Mouse (Mus musculus): ENCODE data around the gene Prpf18. TPM values are rescaled to one million over a fixed set of nuclear protein-coding genes. Genes with fewer than 3 reads are reported as not detected.
A peak's percentile ranks its signal among the peaks of the same experiment; 100 is the strongest.
"Not testable (repeated sequence)": the region's sequence is repeated elsewhere in the genome, so short reads cannot be mapped to it uniquely, and the experiment has no call there.

Prpf18 gene
- polyA plus RNA-seq, 1 experiment from 2014 or later = 31.7 TPM

DNA sequence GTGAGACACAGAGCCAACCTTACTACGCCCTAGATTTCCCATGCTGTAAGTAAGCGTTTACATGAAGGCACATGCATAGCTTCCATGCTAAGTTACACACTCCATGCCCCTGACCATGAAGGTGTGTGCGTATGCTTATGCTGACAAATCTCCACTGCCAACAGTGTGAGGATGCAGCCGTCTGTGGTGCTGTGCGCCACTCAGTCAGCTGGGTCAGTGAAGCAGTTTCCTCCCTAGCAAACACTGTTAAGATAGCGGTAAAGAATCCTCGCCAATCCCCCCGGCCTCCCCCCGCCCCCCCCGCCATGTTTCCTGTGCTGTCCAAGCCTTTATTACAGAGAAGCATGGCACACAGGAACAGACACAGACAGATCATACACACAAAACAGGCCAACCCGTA, 22.4 kb downstream of the Prpf18 start:
- Histone ChIP-seq H3K27me3 (replicated peaks) (no peaks in the 10 kb centered on the region), H3K9me3 (no peaks in the 10 kb centered on the region), H3K9ac (no peak overlapping the region), H3K27ac (no peak overlapping the region), H3K4me1 (replicated peaks) (no peaks in the 10 kb centered on the region), H3K4me2 (replicated peaks) (no peak overlapping the region), H3K4me3 (replicated peaks) (no peak overlapping the region), H3K36me3 (peaks cover 13% of the 10 kb centered on the region)
- no peak for ATAC-seq
- 84% methylated on average over 11 of the region's 11 CpGs for WGBS

DNA sequence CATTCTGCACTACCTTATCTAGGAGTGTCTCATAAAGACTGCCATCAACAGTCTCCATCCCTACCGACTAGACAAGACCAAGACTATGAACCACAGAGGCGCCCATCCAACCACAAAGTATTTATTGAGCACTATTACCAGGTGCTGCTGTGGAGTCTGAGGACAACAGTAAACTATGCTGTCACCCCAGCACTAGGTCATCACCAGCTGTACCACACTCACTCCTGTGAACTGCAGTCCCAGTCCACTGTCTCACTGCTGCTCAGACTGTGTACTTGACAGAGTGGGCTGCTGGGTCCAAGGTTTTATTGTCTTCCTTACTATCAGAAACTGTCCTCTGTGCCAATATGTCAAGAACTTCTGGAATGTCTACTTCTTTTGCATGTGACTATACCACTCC, 23.0 kb downstream of the Prpf18 start:
- H3K9me3 ChIP-seq = no peaks in the 10 kb centered on the region
- H3K36me3 ChIP-seq = peaks cover 15% of the 10 kb centered on the region
- WGBS = 96% methylated on average over 2 of the region's 2 CpGs

DNA sequence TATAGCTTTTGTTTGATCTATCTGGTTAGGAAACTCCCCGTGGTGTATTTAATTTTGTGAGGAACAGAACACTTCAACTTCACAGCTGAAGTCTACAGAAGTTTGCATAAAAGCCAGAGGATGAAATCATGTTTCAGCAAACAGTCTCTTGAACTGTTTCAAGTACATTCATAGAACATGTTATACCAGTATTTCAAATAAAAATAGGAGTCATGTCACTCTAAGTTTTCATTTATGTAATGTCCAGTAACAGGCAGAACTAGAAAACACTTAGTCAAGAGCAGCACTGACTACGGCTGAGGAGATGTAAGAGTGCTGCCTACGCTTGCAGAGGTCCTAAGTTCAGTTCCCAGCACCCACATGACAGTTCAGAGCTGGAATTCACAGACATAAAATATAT, 25.0 kb downstream of the Prpf18 start:
- Histone ChIP-seq H3K27me3 (replicated peaks) (no peaks in the 10 kb centered on the region), H3K36me3 (peaks cover 7% of the 10 kb centered on the region), H3K4me3 (replicated peaks) (no peak overlapping the region), H3K4me1 (replicated peaks) (no peaks in the 10 kb centered on the region), H3K9ac (no peak overlapping the region), H3K4me2 (replicated peaks) (no peak overlapping the region), H3K9me3 (no peaks in the 10 kb centered on the region), H3K27ac (no peak overlapping the region)
- 79% methylated on average over 3 of the region's 3 CpGs for WGBS
- ATAC-seq = no peak

More for the DNA sequence above, 23.0 kb downstream of the Prpf18 start:
- Histone ChIP-seq H3K27ac (no peak overlapping the region), H3K27me3 (replicated peaks) (no peaks in the 10 kb centered on the region), H3K4me2 (replicated peaks) (no peak overlapping the region), H3K4me1 (replicated peaks) (no peaks in the 10 kb centered on the region), H3K4me3 (replicated peaks) (no peak overlapping the region), H3K9ac (no peak overlapping the region)
- ATAC-seq = no peak

DNA sequence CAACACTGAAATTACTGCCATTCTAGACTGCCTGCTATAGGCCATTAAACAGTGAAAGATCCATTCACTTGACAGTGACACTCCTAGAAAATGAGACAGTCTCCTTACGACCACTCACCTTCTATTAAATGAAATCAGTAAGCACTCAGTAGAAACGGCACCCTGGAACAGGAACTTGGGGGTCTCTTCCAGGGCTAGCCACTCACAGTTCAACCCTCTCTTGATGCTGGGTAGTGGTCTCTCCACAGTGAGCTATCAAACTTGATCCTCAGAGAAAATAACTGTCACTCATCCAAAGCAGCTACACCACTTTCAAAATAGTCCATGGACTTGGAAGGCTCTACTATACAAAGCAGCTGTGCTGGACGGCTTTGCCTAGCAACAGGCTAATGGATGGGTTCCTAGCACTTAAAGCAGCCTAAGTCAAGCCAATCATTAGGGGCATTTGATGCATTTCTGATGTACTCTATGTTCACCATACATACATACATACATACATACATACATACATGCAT, 30.4 kb downstream of the Prpf18 start:
- no peak for ATAC-seq
- H3K9ac ChIP-seq = no peak overlapping the region
- H3K27ac ChIP-seq = peak overlapping the region; percentile 64
- no peak overlapping the region for H3K4me3 ChIP-seq (replicated peaks)
- no peaks in the 10 kb centered on the region for H3K9me3 ChIP-seq
- no peak overlapping the region for H3K4me2 ChIP-seq (replicated peaks)
- WGBS = 62% methylated on average over 3 of the region's 3 CpGs
- H3K27me3 ChIP-seq (replicated peaks) = no peaks in the 10 kb centered on the region
- H3K36me3 ChIP-seq = peaks cover 7% of the 10 kb centered on the region
- 0 out of 2 replicates have a peak, but pooled peaks cover 12% of the 10 kb centered on the region for H3K4me1 ChIP-seq (replicated peaks)

DNA sequence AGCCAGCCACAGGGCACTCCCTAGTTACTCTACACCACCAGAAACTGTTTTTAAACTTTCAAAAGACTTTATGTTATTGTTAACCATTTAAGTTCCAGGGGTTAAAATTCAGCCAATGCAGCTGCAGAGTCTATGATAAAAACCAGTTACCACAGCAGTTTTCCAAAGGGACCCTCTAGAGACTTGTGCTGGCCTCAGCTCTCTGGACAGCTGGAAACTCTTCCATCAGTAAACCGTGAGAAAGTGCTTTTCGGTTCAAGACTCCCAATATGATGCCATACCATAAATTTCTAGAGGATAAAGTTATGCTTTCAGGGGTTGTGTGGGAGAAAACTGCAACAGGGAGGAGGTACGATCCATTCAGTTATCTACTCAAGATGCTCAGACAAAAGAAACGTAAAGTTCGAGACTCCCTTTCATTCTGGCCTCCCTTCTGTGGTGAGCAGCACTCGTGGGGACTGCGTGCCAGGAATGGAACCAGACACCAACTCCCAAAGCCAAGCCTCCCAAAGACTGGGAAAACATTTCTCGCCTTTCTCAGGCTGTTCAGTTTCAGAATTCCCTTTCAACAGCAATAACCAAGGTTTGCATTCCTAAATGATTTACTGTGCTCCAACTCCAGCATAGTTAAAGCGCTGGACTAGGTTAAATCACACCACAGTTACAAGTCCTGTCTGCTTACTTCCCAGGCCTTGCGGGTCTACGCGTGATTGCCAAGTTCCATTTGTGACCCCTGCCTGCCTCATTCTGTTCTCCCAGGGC, 31.1 kb downstream of the Prpf18 start:
- WGBS = 49% methylated on average over 12 of the region's 12 CpGs
- H3K4me2 ChIP-seq (replicated peaks) = no peak overlapping the region
- peak; percentile 68 for ATAC-seq
- H3K9me3 ChIP-seq = no peaks in the 10 kb centered on the region
- peak overlapping the region; percentile 64 for H3K27ac ChIP-seq
- H3K36me3 ChIP-seq = peaks cover 7% of the 10 kb centered on the region
- no peaks in the 10 kb centered on the region for H3K27me3 ChIP-seq (replicated peaks)
- no peak overlapping the region for H3K9ac ChIP-seq
- 0 out of 2 replicates have a peak, but pooled peaks cover 12% of the 10 kb centered on the region for H3K4me1 ChIP-seq (replicated peaks)
- H3K4me3 ChIP-seq (replicated peaks) = no peak overlapping the region

DNA sequence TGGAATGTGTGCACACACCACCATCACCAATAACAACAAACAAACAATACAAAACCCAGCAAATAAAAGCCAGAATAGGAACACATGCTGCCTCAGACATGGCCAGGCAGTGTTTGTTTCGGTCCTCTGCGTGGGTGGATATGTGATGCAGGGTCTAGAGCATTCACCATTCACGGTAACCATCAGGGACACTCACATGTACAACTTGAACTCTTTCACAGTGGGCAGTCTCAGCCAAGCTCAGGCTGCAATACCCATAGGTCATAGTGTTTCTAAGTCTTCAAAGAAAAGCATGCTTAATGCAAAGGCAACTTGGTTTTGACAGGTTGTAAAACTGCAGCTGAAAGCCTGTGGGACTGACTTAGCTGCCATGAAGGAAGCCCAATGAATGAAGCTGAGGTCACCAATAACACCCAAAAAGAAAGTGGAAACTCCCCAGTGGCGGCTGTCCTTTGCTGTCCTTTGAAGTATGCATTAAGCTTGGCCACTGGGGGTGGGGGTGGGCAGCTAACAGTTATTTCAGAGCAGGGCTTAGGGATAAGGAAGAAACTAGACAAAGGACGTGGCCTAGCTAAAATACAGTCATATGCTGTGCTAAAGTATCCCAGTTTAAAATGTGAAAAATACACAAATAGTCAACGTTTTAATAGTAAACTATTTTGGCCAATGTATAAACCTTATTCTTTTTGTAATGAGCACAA, 31.9 kb downstream of the Prpf18 start:
- peak overlapping the region; percentile 64 for H3K27ac ChIP-seq
- H3K9ac ChIP-seq = no peak overlapping the region
- ATAC-seq = no peak
- no peak overlapping the region for H3K4me2 ChIP-seq (replicated peaks)
- no peak overlapping the region for H3K4me3 ChIP-seq (replicated peaks)
- H3K27me3 ChIP-seq (replicated peaks) = no peaks in the 10 kb centered on the region
- no peaks in the 10 kb centered on the region for H3K9me3 ChIP-seq
- 0 out of 2 replicates have a peak, but pooled peaks cover 12% of the 10 kb centered on the region for H3K4me1 ChIP-seq (replicated peaks)
- peaks cover 7% of the 10 kb centered on the region for H3K36me3 ChIP-seq
- 60% methylated on average over 6 of the region's 6 CpGs for WGBS

DNA sequence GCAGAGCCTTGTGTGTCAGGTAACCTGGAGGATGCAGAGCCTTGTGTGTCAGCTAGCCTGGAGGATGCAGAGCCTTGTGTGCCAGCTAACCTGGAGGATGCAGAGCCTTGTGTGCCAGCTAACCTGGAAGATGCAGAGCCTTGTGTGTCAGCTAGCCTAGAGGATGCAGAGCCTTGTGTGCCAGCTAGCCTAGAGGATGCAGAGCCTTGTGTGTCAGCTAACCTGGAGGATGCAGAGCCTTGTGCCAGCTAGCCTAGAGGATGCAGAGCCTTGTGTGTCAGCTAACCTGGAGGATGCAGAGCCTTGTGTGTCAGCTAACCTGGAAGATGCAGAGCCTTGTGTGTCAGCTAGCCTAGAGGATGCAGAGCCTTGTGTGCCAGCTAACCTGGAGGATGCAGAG, 32.8 kb downstream of the Prpf18 start:
- H3K27me3 ChIP-seq (replicated peaks); H3K9ac ChIP-seq; H3K27ac ChIP-seq; H3K9me3 ChIP-seq; H3K4me2 ChIP-seq (replicated peaks); H3K36me3 ChIP-seq; H3K4me3 ChIP-seq (replicated peaks); ATAC-seq: not testable (repeated sequence)
- 0 out of 2 replicates have a peak, but pooled peaks cover 12% of the 10 kb centered on the region for H3K4me1 ChIP-seq (replicated peaks)

DNA sequence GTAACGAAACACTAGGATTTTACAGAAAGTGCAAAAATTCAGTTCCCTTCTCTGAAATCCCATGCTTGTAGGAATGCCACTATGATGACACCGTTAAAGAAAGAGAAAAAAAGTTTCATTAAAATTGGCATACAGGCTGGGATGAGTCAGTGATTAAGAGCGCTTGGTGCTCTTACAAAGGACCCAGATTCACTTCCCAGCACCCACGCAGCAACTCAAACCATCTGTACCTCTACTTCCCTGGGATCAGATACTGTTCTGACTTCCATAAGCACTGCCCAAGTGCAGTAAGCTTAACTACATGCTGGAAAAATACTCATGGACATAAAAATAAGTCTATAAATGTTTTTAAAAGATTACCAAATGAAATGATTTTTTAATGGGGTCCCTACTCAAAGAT, 34.9 kb downstream of the Prpf18 start:
- no peaks in the 10 kb centered on the region; the same call in 1 of the 2 replicates for H3K36me3 ChIP-seq
- 89% methylated on average over 4 of the region's 4 CpGs for WGBS
- H3K4me1 ChIP-seq (replicated peaks) = 0 out of 2 replicates have a peak, but pooled peaks cover 12% of the 10 kb centered on the region
- no peaks in the 10 kb centered on the region for H3K27me3 ChIP-seq (replicated peaks)
- no peaks in the 10 kb centered on the region for H3K9me3 ChIP-seq
- H3K4me3 ChIP-seq (replicated peaks) = no peak overlapping the region
- no peak for ATAC-seq
- H3K27ac ChIP-seq = no peak overlapping the region
- H3K4me2 ChIP-seq (replicated peaks) = no peak overlapping the region
- no peak overlapping the region for H3K9ac ChIP-seq

DNA sequence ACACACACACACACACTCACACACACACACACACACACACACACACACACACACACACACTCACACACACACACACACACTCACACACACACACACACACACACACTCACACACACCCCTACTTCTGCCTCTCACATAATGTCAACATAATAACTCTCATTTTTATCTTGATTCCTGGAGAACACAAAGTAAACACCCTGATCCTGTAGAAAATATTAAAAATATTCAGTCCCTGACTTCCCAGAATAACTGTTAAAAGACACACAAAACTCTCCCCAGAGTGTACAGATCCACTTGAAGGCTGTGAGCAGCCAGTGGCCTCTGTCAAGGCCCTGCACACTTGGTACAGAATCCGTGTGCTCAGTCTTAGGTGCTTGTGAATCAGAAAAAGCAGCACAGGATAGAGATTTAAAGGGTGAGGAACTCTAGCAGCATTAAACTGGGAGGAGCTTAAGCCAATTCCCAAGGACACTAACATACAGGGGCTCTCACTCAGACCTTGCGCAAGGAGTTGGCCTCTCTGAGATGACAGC, 36.8 kb downstream of the Prpf18 start:
- 0 out of 2 replicates have a peak, but pooled peaks cover 3% of the 10 kb centered on the region for H3K4me1 ChIP-seq (replicated peaks)
- ATAC-seq = no peak
- H3K9me3 ChIP-seq = no peaks in the 10 kb centered on the region
- WGBS = 74% methylated on average over 2 of the region's 2 CpGs
- H3K36me3 ChIP-seq = peaks cover 8% of the 10 kb centered on the region; the same call in 1 of the 2 replicates
- H3K27me3 ChIP-seq (replicated peaks) = no peaks in the 10 kb centered on the region
- no peak overlapping the region for H3K4me2 ChIP-seq (replicated peaks)
- H3K4me3 ChIP-seq (replicated peaks) = no peak overlapping the region
- H3K9ac ChIP-seq = no peak overlapping the region
- H3K27ac ChIP-seq = no peak overlapping the region

DNA sequence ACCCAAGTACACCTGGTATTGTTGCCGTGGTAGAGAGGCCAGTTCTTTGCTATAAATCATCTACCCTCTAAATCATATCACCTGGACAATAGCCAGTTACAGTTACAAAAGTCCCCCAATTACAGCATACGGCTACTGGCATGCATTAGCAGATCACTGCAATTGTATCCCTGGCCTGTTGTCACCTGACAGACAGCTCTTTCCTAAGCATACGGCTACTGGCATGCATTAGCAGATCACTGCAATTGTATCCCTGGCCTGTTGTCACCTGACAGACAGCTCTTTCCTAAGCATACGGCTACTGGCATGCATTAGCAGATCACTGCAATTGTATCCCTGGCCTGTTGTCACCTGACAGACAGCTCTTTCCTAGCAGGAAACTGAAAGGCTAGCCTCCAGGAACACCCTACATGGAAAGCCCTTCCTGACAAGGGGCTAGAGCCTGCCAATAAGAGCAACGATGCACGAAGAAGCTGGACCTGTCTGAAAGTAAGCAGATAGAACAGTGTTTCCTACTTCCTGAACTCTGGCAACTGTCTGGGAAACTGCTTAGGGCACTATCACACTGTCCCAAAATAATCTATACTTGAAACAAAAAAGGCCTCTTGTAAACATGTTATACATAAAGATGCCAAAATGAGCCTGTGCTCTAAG, 37.5 kb downstream of the Prpf18 start:
- not testable (repeated sequence) for H3K9me3 ChIP-seq; H3K27me3 ChIP-seq (replicated peaks); H3K36me3 ChIP-seq; H3K27ac ChIP-seq; ATAC-seq; H3K4me1 ChIP-seq (replicated peaks); H3K9ac ChIP-seq; H3K4me3 ChIP-seq (replicated peaks); H3K4me2 ChIP-seq (replicated peaks)
- 54% methylated on average over 6 of the region's 6 CpGs for WGBS

DNA sequence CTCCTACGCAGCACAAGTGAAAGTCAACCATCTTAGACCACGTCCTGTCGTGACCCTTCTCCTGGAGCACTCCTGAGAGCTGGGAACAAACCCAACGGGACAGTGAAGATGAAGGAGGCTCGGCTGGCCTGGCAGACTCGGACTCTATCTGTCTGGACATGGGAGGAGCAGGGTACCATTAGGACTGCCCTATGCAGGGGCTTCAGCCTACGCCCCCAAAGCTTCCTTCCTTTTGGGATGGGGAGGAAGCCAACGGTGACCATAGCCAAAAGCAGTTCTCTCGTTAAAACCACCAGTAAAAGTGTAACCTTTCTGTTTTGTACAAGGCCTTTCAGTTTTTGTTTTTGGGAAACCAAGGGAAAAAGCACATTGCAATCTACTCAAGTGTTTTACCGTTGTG, 40.2 kb downstream of the Prpf18 start:
- H3K4me3 ChIP-seq (replicated peaks) = no peak overlapping the region
- H3K27me3 ChIP-seq (replicated peaks) = no peaks in the 10 kb centered on the region
- peaks cover 10% of the 10 kb centered on the region; the same call in 1 of the 2 replicates for H3K36me3 ChIP-seq
- H3K4me2 ChIP-seq (replicated peaks) = no peak overlapping the region
- no peak overlapping the region for H3K9ac ChIP-seq
- no peak for ATAC-seq
- WGBS = 87% methylated on average over 10 of the region's 10 CpGs
- no peak overlapping the region for H3K27ac ChIP-seq
- H3K4me1 ChIP-seq (replicated peaks) = no peaks in the 10 kb centered on the region
- H3K9me3 ChIP-seq = no peaks in the 10 kb centered on the region

DNA sequence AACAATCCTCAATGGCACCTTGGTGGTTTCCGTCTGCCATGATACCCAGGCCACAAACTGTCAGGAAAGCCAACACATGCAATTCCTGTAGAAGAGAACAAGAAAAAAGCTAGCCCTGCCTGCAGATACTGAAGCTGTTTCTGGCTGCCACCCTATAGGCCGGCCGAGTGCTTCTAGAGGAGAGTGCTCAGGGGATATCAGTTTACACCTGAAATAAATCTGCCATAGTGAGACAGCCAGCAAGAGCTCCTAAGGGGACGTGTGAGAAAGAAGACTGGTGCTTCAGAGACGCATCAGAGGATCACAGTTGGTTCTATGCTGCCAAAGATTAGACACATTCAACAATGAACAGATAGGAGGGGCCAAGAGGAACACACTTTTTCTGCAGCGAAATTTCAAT, 40.6 kb downstream of the Prpf18 start:
- no peak overlapping the region for H3K4me2 ChIP-seq (replicated peaks)
- H3K27ac ChIP-seq = no peak overlapping the region
- H3K4me3 ChIP-seq (replicated peaks) = no peak overlapping the region
- no peaks in the 10 kb centered on the region for H3K4me1 ChIP-seq (replicated peaks)
- no peaks in the 10 kb centered on the region for H3K27me3 ChIP-seq (replicated peaks)
- 62% methylated on average over 6 of the region's 6 CpGs for WGBS
- H3K9ac ChIP-seq = no peak overlapping the region
- no peak for ATAC-seq
- H3K9me3 ChIP-seq = no peaks in the 10 kb centered on the region
- peaks cover 12% of the 10 kb centered on the region; the same call in 1 of the 2 replicates for H3K36me3 ChIP-seq
